Mouse (Mus musculus) MEL (cell line): ENCODE data around the gene Ttc34. TPM values are rescaled to one million over a fixed set of nuclear protein-coding genes. Genes with fewer than 3 reads are reported as not detected.

ENCODE experiments used
- DNase-seq: peaks from one replicate; pipeline ENCODE4 v3.0.0; 2011; ENCODE audit warnings: low read depth, low spot score
- H3K27ac ChIP-seq: 2 replicates; pipeline ENCODE4 v1.5.1; 2012; ENCODE audit warnings: low read depth, mild to moderate bottlenecking, control low read depth, low read length, moderate library complexity; ENCODE audit not compliant: control insufficient read depth
- H3K27me3 ChIP-seq, 2 experiments: fragments of 150-350 bp in 1 of 2; sonication (generic) in 1 of 2; 2 replicates each; pipeline ENCODE4 v1.6.1; 2012; ENCODE audit warnings: low read length in 2 of 2, mild to moderate bottlenecking in 2 of 2, improper control_type of control experiment in 1 of 2, moderate library complexity in 1 of 2; ENCODE audit not compliant: insufficient read depth in 2 of 2, control insufficient read depth in 1 of 2
- H3K36me3 ChIP-seq, 2 experiments: 2 replicates each; pipeline ENCODE4 v1.6.1; 2012 to 2014; ENCODE audit warnings: low read length in 2 of 2, improper control_type of control experiment in 1 of 2, inconsistent platforms in 1 of 2, mild to moderate bottlenecking in 1 of 2; ENCODE audit not compliant: insufficient read depth in 2 of 2, control insufficient read depth in 1 of 2
- H3K4me1 ChIP-seq, 2 experiments: fragments of 150-350 bp in 1 of 2; sonication (generic) in 1 of 2; 2 replicates each; pipeline ENCODE4 v1.6.1; 2012; ENCODE audit warnings: low read length in 2 of 2, improper control_type of control experiment in 1 of 2, mild to moderate bottlenecking in 1 of 2; ENCODE audit not compliant: insufficient read depth in 2 of 2, control insufficient read depth in 1 of 2
- H3K4me3 ChIP-seq, 2 experiments: fragments of 150-350 bp in 1 of 2; sonication (generic) in 1 of 2; 2 replicates each; pipeline ENCODE4 v1.5.1; 2012; ENCODE audit warnings: low read depth in 2 of 2, low read length in 2 of 2, mild to moderate bottlenecking in 2 of 2, moderate library complexity in 2 of 2, control low read depth in 1 of 2, improper control_type of control experiment in 1 of 2; ENCODE audit not compliant: control insufficient read depth in 1 of 2, insufficient read depth in 1 of 2
- H3K79me2 ChIP-seq: 2 replicates; pipeline ENCODE4 v1.6.1; 2012; ENCODE audit warnings: mild to moderate bottlenecking, low read length, moderate library complexity; ENCODE audit not compliant: control insufficient read depth, poor library complexity, insufficient read depth
- H3K9ac ChIP-seq: 2 replicates; pipeline ENCODE4 v1.6.1; 2012; ENCODE audit warnings: low read depth, mild to moderate bottlenecking, control low read depth, low read length, moderate library complexity; ENCODE audit not compliant: control insufficient read depth, poor library complexity, severe bottlenecking
- H3K9me3 ChIP-seq: fragments of 150-350 bp; sonication (generic); replicated peaks from 2 replicates; pipeline ENCODE4 v1.6.1; 2012; ENCODE audit warnings: mild to moderate bottlenecking, low read length, improper control_type of control experiment, moderate library complexity; ENCODE audit not compliant: insufficient read depth
- CHD2 ChIP-seq: IDR thresholded peaks from 2 replicates; pipeline ENCODE4 v1.6.1; 2011; ENCODE audit warnings: low read length, improper control_type of control experiment
- E2F4 ChIP-seq: IDR thresholded peaks from 2 replicates; pipeline ENCODE4 v1.6.1; 2011; ENCODE audit warnings: low read depth, low read length, improper control_type of control experiment, borderline replicate concordance
- ELF1 ChIP-seq: IDR thresholded peaks from 2 replicates; pipeline ENCODE4 v1.6.1; 2014; ENCODE audit warnings: low read depth, mild to moderate bottlenecking, inconsistent platforms, low read length, improper control_type of control experiment, moderate library complexity
- GATA1 ChIP-seq: IDR thresholded peaks from 2 replicates; pipeline ENCODE4 v1.6.1; 2011; ENCODE audit warnings: low read depth, low read length, improper control_type of control experiment
- HCFC1 ChIP-seq: IDR thresholded peaks from 2 replicates; pipeline ENCODE4 v1.6.1; 2012; ENCODE audit warnings: low read depth, mild to moderate bottlenecking, inconsistent platforms, low read length, improper control_type of control experiment, moderate library complexity
- MAX ChIP-seq: IDR thresholded peaks from 2 replicates; pipeline ENCODE4 v1.6.1; 2011; ENCODE audit warnings: low read length, improper control_type of control experiment
- MAZ ChIP-seq: IDR thresholded peaks from 2 replicates; pipeline ENCODE4 v1.6.1; 2012; ENCODE audit warnings: low read depth, mild to moderate bottlenecking, inconsistent platforms, low read length, improper control_type of control experiment
- MXI1 ChIP-seq: IDR thresholded peaks from 2 replicates; pipeline ENCODE4 v1.6.1; 2011; ENCODE audit warnings: mild to moderate bottlenecking, low read depth, low read length, improper control_type of control experiment
- MYC ChIP-seq: IDR thresholded peaks from 2 replicates; pipeline ENCODE4 v1.6.1; 2011; ENCODE audit warnings: low read depth, mild to moderate bottlenecking, low read length, improper control_type of control experiment, moderate library complexity
- NELFE ChIP-seq: IDR thresholded peaks from 2 replicates; pipeline ENCODE4 v1.6.1; 2011; ENCODE audit warnings: low read depth, low read length, improper control_type of control experiment
- POLR2A ChIP-seq, 2 experiments: IDR thresholded peaks; 2 replicates each; pipeline ENCODE4 v1.6.1; 2011 to 2012; ENCODE audit warnings: low read length in 2 of 2, mild to moderate bottlenecking in 2 of 2, control low read depth in 1 of 2, improper control_type of control experiment in 1 of 2, low read depth in 1 of 2, moderate library complexity in 1 of 2; ENCODE audit not compliant: control insufficient read depth in 1 of 2, insufficient read depth in 1 of 2, poor library complexity in 1 of 2
- RAD21 ChIP-seq: IDR thresholded peaks from 2 replicates; pipeline ENCODE4 v1.6.1; 2011; ENCODE audit warnings: mild to moderate bottlenecking, low read depth, low read length, improper control_type of control experiment
- SIN3A ChIP-seq: IDR thresholded peaks from 2 replicates; pipeline ENCODE4 v1.6.1; 2012; ENCODE audit warnings: low read length, improper control_type of control experiment, inconsistent platforms
- TAL1 ChIP-seq: IDR thresholded peaks from 2 replicates; pipeline ENCODE4 v1.6.1; 2012; ENCODE audit warnings: mild to moderate bottlenecking, inconsistent platforms, low read length, moderate library complexity, mixed read lengths
- TBP ChIP-seq: IDR thresholded peaks from 2 replicates; pipeline ENCODE4 v1.8.0; 2011; ENCODE audit warnings: low read depth, low read length, improper control_type of control experiment
- TCF12 ChIP-seq: IDR thresholded peaks from 2 replicates; pipeline ENCODE4 v1.6.1; 2014; ENCODE audit warnings: low read depth, mild to moderate bottlenecking, inconsistent platforms, low read length, improper control_type of control experiment, moderate library complexity
- UBTF ChIP-seq: IDR thresholded peaks from 2 replicates; pipeline ENCODE4 v1.6.1; 2012; ENCODE audit warnings: low read depth, mild to moderate bottlenecking, inconsistent platforms, low read length, improper control_type of control experiment, moderate library complexity, borderline replicate concordance; ENCODE audit not compliant: insufficient read depth
- USF1 ChIP-seq: IDR thresholded peaks from 2 replicates; pipeline ENCODE4 v1.6.1; 2014; ENCODE audit warnings: low read depth, mild to moderate bottlenecking, inconsistent platforms, low read length, improper control_type of control experiment, moderate library complexity
- USF2 ChIP-seq, 2 experiments: IDR thresholded peaks; 2 replicates each; pipeline ENCODE4 v1.6.1; 2011 to 2012; ENCODE audit warnings: improper control_type of control experiment in 2 of 2, low read length in 2 of 2, borderline replicate concordance in 1 of 2, inconsistent platforms in 1 of 2, low read depth in 1 of 2, mild to moderate bottlenecking in 1 of 2; ENCODE audit not compliant: insufficient read depth in 1 of 2
- ZMIZ1 ChIP-seq: IDR thresholded peaks from 2 replicates; pipeline ENCODE4 v1.6.1; 2012; ENCODE audit warnings: low read depth, mild to moderate bottlenecking, inconsistent platforms, low read length, improper control_type of control experiment, moderate library complexity
- polyA plus RNA-seq, 2 experiments: library from polyadenylated mRNA; stranded (reverse) in 1 of 2; unstranded in 1 of 2; fragments of >175 nt in 1 of 2; fragments of >200 nt in 1 of 2; gene quantifications; 2 replicates each; pipeline versions ENCODE4 v1.2.1 to v1.2.4; 2012; ENCODE audit warnings: low replicate concordance in 2 of 2, low read depth in 1 of 2; ENCODE audit not compliant: insufficient read length in 2 of 2, insufficient read depth in 1 of 2, missing spikeins in 1 of 2
- total RNA-seq: library from RNA; depleted of rRNA; stranded (reverse); fragments of 300-350 nt; gene quantifications from 2 replicates; pipeline ENCODE4 v1.2.3, GENCODE M21; 2012

The Ttc34 gene
- total and polyA plus RNA-seq, 3 experiments = not detected

DNA sequence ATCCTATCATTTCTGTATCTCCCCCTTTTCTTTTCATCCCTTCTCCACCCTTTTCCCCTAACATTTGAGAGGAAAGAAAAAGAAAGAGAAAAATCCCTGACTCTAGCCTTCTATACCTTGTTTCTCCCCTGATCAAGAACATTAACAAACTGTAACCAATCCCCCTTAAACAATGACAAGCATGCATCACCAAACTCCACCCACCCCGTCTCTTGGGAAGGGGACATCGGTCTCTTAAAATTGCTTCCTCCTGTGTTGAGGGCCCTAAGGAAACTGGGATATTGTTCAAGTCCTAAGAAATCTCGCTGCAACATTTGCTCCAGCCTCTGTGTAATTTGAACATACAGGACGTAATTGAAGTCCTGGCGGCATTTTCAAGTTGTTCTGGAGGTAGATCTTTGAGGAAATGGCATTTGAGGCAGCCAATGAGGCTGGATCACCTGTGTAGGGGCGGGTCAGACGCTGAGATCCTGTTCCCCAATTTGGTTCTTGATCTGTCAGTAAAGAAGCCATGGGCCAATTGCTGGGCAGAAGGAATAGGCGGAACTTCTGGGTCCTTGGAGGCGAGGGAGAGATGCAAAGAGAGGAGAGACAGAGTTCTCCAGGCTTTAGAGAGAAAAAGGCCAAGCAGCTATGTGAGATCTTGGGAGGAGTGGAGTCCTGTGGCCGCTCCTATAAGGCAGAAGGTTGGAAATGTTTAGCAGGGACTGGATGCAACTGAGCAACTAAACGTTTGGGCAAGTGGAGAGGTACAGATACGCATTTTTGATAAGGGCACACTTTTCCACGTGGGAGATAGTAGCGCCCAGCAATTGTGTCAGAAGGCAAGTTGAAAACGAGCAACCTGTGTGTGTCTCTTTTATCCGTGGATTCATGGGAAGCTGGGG is 67.2 kb downstream of the Ttc34 start:
- no peaks in the 10 kb centered on the region for H3K9me3 ChIP-seq
- H3K79me2 ChIP-seq = 0 out of 2 replicates have a peak, but pooled peaks cover 1% of the 10 kb centered on the region
- H3K9ac ChIP-seq = peak overlapping the region; percentile 77
- TF ChIP-seq POLR2A (IDR thresholded peaks at IDR 0.05; ENCODE audit: control insufficient read depth in 1 of 2, insufficient read depth in 1 of 2, low read depth in 1 of 2, low read length in 2 of 2, poor library complexity in 1 of 2) (peak; percentile 15 to 83; a peak in 3 of 4 replicates), UBTF (no peak), ELF1 (peak; percentile 79), RAD21 (no peak), USF1 (no peak), TAL1 (no peak), HCFC1 (peak; percentile 64), NELFE (peak; percentile 64; the same call in 1 of the 2 replicates), USF2 (IDR thresholded peaks at IDR 0.05; ENCODE audit: borderline replicate concordance in 1 of 2, insufficient read depth in 1 of 2, low read depth in 1 of 2, low read length in 2 of 2) (no peak), TCF12 (0 out of 2 replicates have a peak, but pooled peaks have one; percentile 11), TBP (peak; percentile 79), MAX (peak; percentile 81), SIN3A (peak; percentile 55), MAZ (peak; percentile 34; the same call in 1 of the 2 replicates), MYC (peak; percentile 87), CHD2 (peak; percentile 84), GATA1 (peak; percentile 87), E2F4 (peak; percentile 68; the same call in 1 of the 2 replicates), MXI1 (peak; percentile 91), ZMIZ1 (no peak; the same call in 1 of the 2 replicates)
- no peaks in the 10 kb centered on the region for H3K27me3 ChIP-seq
- peak overlapping the region; percentile 74 to 84 for H3K4me3 ChIP-seq
- H3K4me1 ChIP-seq = peaks cover 5 to 14% of the 10 kb centered on the region in 2 experiments; a peak in 3 of 4 replicates
- peaks cover 0 to 7% of the 10 kb centered on the region in 2 experiments; a peak in 2 of 4 replicates for H3K36me3 ChIP-seq
- DNase-seq = peak; percentile 96
- peak overlapping the region; percentile 72 for H3K27ac ChIP-seq
